Mouse (Mus musculus) CH12.LX (cell line): Measurements from ENCODE around the gene Gm21958. TPM values are rescaled to one million over a fixed set of nuclear protein-coding genes. Genes with fewer than 3 reads are reported as not detected.
"Not testable (repeated sequence)": the region's sequence is repeated elsewhere in the genome, so short reads cannot be mapped to it uniquely, and the experiment has no call there.

Source experiments
- DNase-seq: peaks from one replicate; pipeline ENCODE4 v3.0.0-alpha.2; 2013; ENCODE audit errors: extremely low read depth
- H3K27ac ChIP-seq: 2 replicates; pipeline ENCODE4 v1.5.1; 2012; ENCODE audit warnings: low read depth, mild to moderate bottlenecking, control low read depth, moderate library complexity; ENCODE audit not compliant: insufficient read depth
- H3K27me3 ChIP-seq: replicated peaks from 2 replicates; pipeline ENCODE3; 2012; ENCODE audit warnings: inconsistent platforms
- H3K36me3 ChIP-seq, 2 experiments: replicated peaks in 1 of 2; 2 replicates each; pipeline versions ENCODE3 to v1.6.1; 2012; ENCODE audit warnings: inconsistent platforms in 1 of 2, low read length in 1 of 2, mild to moderate bottlenecking in 1 of 2, mixed read lengths in 1 of 2, moderate library complexity in 1 of 2; ENCODE audit not compliant: control insufficient read depth in 1 of 2, insufficient read depth in 1 of 2
- H3K4me1 ChIP-seq, 2 experiments: 2 replicates each; pipeline ENCODE4 v1.6.1; 2012; ENCODE audit warnings: inconsistent platforms in 1 of 2, moderate library complexity in 1 of 2; ENCODE audit not compliant: insufficient read depth in 2 of 2, control insufficient read depth in 1 of 2
- H3K4me2 ChIP-seq: 2 replicates; pipeline ENCODE4 v1.6.1; 2012; ENCODE audit warnings: low read depth, mild to moderate bottlenecking, control low read depth; ENCODE audit not compliant: poor library complexity, insufficient read depth, severe bottlenecking
- H3K4me3 ChIP-seq, 3 experiments: fragments of 150-350 bp in 1 of 3; sonication (generic) in 1 of 3; replicated peaks in 1 of 3; 2 replicates each; pipeline versions ENCODE3 to v1.5.1; 2011 to 2012; ENCODE audit warnings: low read depth in 2 of 3, low read length in 2 of 3, mild to moderate bottlenecking in 2 of 3, moderate library complexity in 2 of 3, control low read depth in 1 of 3, improper control_type of control experiment in 1 of 3, inconsistent platforms in 1 of 3, mixed read lengths in 1 of 3; ENCODE audit not compliant: poor library complexity in 1 of 3
- H3K79me2 ChIP-seq: replicated peaks from 2 replicates; pipeline ENCODE4 v1.6.1; 2012; ENCODE audit warnings: mild to moderate bottlenecking, moderate library complexity; ENCODE audit not compliant: control insufficient read depth, poor library complexity, insufficient read depth, severe bottlenecking; ENCODE audit errors: extremely low read depth
- H3K9ac ChIP-seq: 2 replicates; pipeline ENCODE4 v1.6.1; 2012; ENCODE audit warnings: low read depth, mild to moderate bottlenecking, control low read depth, moderate library complexity; ENCODE audit not compliant: insufficient read depth
- H3K9me3 ChIP-seq: replicated peaks from 2 replicates; pipeline ENCODE3; 2012; ENCODE audit warnings: low read length, inconsistent platforms, mixed read lengths
- BHLHE40 ChIP-seq: IDR thresholded peaks from 2 replicates; pipeline ENCODE4 v1.6.1; 2011; ENCODE audit warnings: mild to moderate bottlenecking, low read depth, low read length, improper control_type of control experiment
- CHD2 ChIP-seq: IDR thresholded peaks from 2 replicates; pipeline ENCODE4 v1.6.1; 2011; ENCODE audit warnings: low read length, improper control_type of control experiment
- E2F4 ChIP-seq: IDR thresholded peaks from 2 replicates; pipeline ENCODE4 v1.6.1; 2011; ENCODE audit warnings: low read depth, low read length, improper control_type of control experiment; ENCODE audit not compliant: insufficient replicate concordance
- ELF1 ChIP-seq: IDR thresholded peaks from 2 replicates; pipeline ENCODE4 v1.6.1; 2014; ENCODE audit warnings: low read depth, mild to moderate bottlenecking, inconsistent platforms, low read length, improper control_type of control experiment
- EP300 ChIP-seq: IDR thresholded peaks from 2 replicates; pipeline ENCODE4 v1.6.1; 2011; ENCODE audit warnings: low read length, improper control_type of control experiment
- ETS1 ChIP-seq: conservative IDR thresholded peaks from 2 replicates; pipeline ENCODE4 v1.6.1; 2012; ENCODE audit warnings: low read depth, mild to moderate bottlenecking, inconsistent platforms, low read length, improper control_type of control experiment, moderate library complexity
- IRF4 ChIP-seq: IDR thresholded peaks from 2 replicates; pipeline ENCODE4 v1.6.1; 2014; ENCODE audit warnings: low read depth, mild to moderate bottlenecking, inconsistent platforms, low read length, improper control_type of control experiment
- JUN ChIP-seq: IDR thresholded peaks from 2 replicates; pipeline ENCODE4 v1.6.1; 2011; ENCODE audit warnings: low read depth, mild to moderate bottlenecking, low read length, improper control_type of control experiment, moderate library complexity; ENCODE audit not compliant: insufficient read depth
- JUND ChIP-seq: conservative IDR thresholded peaks from 2 replicates; pipeline ENCODE4 v1.6.1; 2011; ENCODE audit warnings: low read depth, low read length, improper control_type of control experiment
- MAX ChIP-seq: IDR thresholded peaks from 2 replicates; pipeline ENCODE4 v1.6.1; 2011; ENCODE audit warnings: low read length, improper control_type of control experiment
- MEF2A ChIP-seq: IDR thresholded peaks from 2 replicates; pipeline ENCODE4 v1.6.1; 2014; ENCODE audit warnings: low read depth, mild to moderate bottlenecking, inconsistent platforms, low read length, improper control_type of control experiment, borderline replicate concordance
- MXI1 ChIP-seq: IDR thresholded peaks from 2 replicates; pipeline ENCODE4 v1.6.1; 2011; ENCODE audit warnings: mild to moderate bottlenecking, low read depth, low read length, improper control_type of control experiment
- MYC ChIP-seq: IDR thresholded peaks from 2 replicates; pipeline ENCODE4 v1.6.1; 2011; ENCODE audit warnings: low read depth, mild to moderate bottlenecking, improper control_type of control experiment, low read length
- NRF1 ChIP-seq: IDR thresholded peaks from 2 replicates; pipeline ENCODE4 v1.6.1; 2014; ENCODE audit warnings: low read depth, mild to moderate bottlenecking, inconsistent platforms, low read length, improper control_type of control experiment, moderate library complexity
- POLR2AphosphoS2 ChIP-seq: IDR thresholded peaks from 2 replicates; pipeline ENCODE4 v1.6.1; 2011; ENCODE audit warnings: low read depth, low read length, improper control_type of control experiment
- RCOR1 ChIP-seq: conservative IDR thresholded peaks from 2 replicates; pipeline ENCODE4 v1.6.1; 2012; ENCODE audit warnings: low read depth, mild to moderate bottlenecking, inconsistent platforms, low read length, improper control_type of control experiment
- SIN3A ChIP-seq: IDR thresholded peaks from 2 replicates; pipeline ENCODE4 v1.6.1; 2012; ENCODE audit warnings: low read length, improper control_type of control experiment, inconsistent platforms
- TBP ChIP-seq: conservative IDR thresholded peaks from 2 replicates; pipeline ENCODE4 v1.6.1; 2011; ENCODE audit warnings: low read depth, low read length, improper control_type of control experiment
- USF2 ChIP-seq: conservative IDR thresholded peaks from 2 replicates; pipeline ENCODE4 v1.6.1; 2011; ENCODE audit warnings: low read depth, low read length, improper control_type of control experiment
- dilution Hi-C: fragments of 300-500 bp; cut with MboI; formaldehyde crosslinking; loops from 2 replicates; pipeline ENCODE4 v1.14.3; 2020; ENCODE audit warnings: low sequenced_read_pairs; ENCODE audit not compliant: extremely low pct_unique_long_range_greater_than_20kb, extremely low pct_ligation_motif_present
- in situ Hi-C: fragments of 300-500 bp; cut with MboI; formaldehyde crosslinking; loops from 3 replicates; pipeline ENCODE4 v1.14.3; 2019; ENCODE audit warnings: low sequenced_read_pairs, low pct_ligation_motif_present, low pct_unique_long_range_greater_than_20kb, mixed read lengths
- polyA plus RNA-seq: library from polyadenylated mRNA; unstranded; fragments of >175 nt; gene quantifications from 2 replicates; pipeline ENCODE4 v1.2.1, GENCODE M21; 2012; ENCODE audit warnings: low read depth; ENCODE audit not compliant: insufficient read length
- total RNA-seq, 2 experiments: library from RNA; depleted of rRNA; stranded (reverse); fragments of 300-350 nt in 1 of 2; fragments of >200 nt in 1 of 2; gene quantifications; 2 replicates each; pipeline ENCODE4 v1.2.3; 2012 to 2014

Gene Gm21958
- total and polyA plus RNA-seq, 3 experiments, result 0.61 TPM; not detected in 2

GRCm38 (mm10) chr3:54715461-54715860 lies 1.3 kb upstream of the Gm21958 start:
- in situ Hi-C loops (no loop called here), dilution Hi-C loops (no loop called here)
- Histone ChIP-seq H3K79me2 (0 out of 2 replicates have a peak, but pooled peaks cover 7% of the 10 kb centered on the region), H3K9ac (no peak overlapping the region), H3K9me3 (no peaks in the 10 kb centered on the region), H3K4me2 (no peak overlapping the region), H3K27ac (no peak overlapping the region), H3K27me3 (no peaks in the 10 kb centered on the region), H3K4me1 (peaks cover 0 to 31% of the 10 kb centered on the region in 2 experiments; a peak in 2 of 4 replicates), H3K4me3 (no peak overlapping the region), H3K36me3 (peaks cover 58 to 86% of the 10 kb centered on the region in 2 experiments)
- DNase-seq, result no peak
- no peak for TF ChIP-seq NRF1
- peak; percentile 54; the same call in 1 of the 2 replicates for TF ChIP-seq ETS1

- H3K27ac ChIP-seq, result peak overlapping the region; percentile 77
- H3K4me3 ChIP-seq, result no peak overlapping the region
- no peaks in the 10 kb centered on the region for H3K9me3 ChIP-seq
- 0 out of 2 replicates have a peak, but pooled peaks cover 12% of the 10 kb centered on the region for H3K79me2 ChIP-seq
- peak; percentile 89 for DNase-seq
- H3K9ac ChIP-seq, result 0 out of 2 replicates have a peak overlapping the region, but pooled peaks have one; percentile 7
- peaks cover 59 to 86% of the 10 kb centered on the region in 2 experiments for H3K36me3 ChIP-seq
- dilution Hi-C loops, result no loop called here
- peaks cover 3 to 22% of the 10 kb centered on the region in 2 experiments; a peak in 3 of 4 replicates for H3K4me1 ChIP-seq
- H3K27me3 ChIP-seq, result no peaks in the 10 kb centered on the region
- TF ChIP-seq JUND (peak; percentile 89), RCOR1 (no peak), ETS1 (peak; percentile 96), JUN (peak; percentile 94), E2F4 (no peak), CHD2 (peak; percentile 40; the same call in 1 of the 2 replicates), USF2 (no peak), IRF4 (peak; percentile 73), MAX (peak; percentile 9; the same call in 1 of the 2 replicates), EP300 (peak; percentile 79), TBP (no peak), SIN3A (peak; percentile 93), MXI1 (peak; percentile 76; the same call in 1 of the 2 replicates), POLR2AphosphoS2 (no peak), BHLHE40 (peak; percentile 59), MEF2A (peak; percentile 49), MYC (peak; percentile 56; the same call in 1 of the 2 replicates), ELF1 (peak; percentile 70)
- in situ Hi-C loops, result no loop called here
- H3K4me2 ChIP-seq, result peak overlapping the region; percentile 47
Observed at GRCm38 (mm10) chr3:54708972-54709371, 5.2 kb downstream of the Gm21958 start.

- H3K27me3 ChIP-seq, H3K9ac ChIP-seq, DNase-seq, H3K4me3 ChIP-seq, H3K79me2 ChIP-seq, H3K9me3 ChIP-seq, H3K4me2 ChIP-seq, dilution Hi-C loops, H3K27ac ChIP-seq, in situ Hi-C loops: not testable (repeated sequence)
- Histone ChIP-seq H3K4me1 (peaks cover under 1 to 12% of the 10 kb centered on the region in 2 experiments; a peak in 3 of 4 replicates), H3K36me3 (peaks cover 57 to 81% of the 10 kb centered on the region in 2 experiments)
Observed at GRCm38 (mm10) chr3:54704106-54704505, 10.0 kb downstream of the Gm21958 start.
